Mouse (Mus musculus): ENCODE data around the gene Plekhb2. TPM values are rescaled to one million over a fixed set of nuclear protein-coding genes. Genes with fewer than 3 reads are reported as not detected.

Gene Plekhb2
- total and polyA plus RNA-seq, 2 experiments from 2014 or later, result 85.1 to 97.3 TPM

DNA sequence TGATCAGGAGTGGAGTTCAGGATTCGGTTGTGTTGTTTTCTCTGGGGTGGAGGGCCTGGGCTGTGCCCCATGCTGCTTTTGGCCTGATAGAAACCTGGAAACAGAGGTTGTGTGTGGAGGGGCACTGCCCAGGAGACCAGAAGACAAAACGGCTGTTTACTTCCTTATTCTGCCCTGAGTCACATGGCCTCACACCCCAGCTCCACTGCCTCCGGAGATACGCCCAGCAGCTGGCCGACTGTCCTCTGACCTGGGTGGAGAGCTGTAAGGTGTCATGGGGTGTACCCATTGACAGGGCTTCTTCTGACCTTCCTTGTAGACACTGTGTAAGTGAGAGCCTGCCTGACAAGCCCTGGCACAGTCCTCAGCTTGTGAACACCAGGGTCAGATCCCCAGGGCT, 8.9 kb downstream of the Plekhb2 start:
- H3K27ac ChIP-seq (ENCODE audit: low read depth, low read length), result no peak overlapping the region
- DNase-seq (ENCODE audit: low spot score) (no peak), ATAC-seq (ENCODE audit: low FRiP score) (no peak)
- no peaks in the 10 kb centered on the region for H3K9me3 ChIP-seq (ENCODE audit: low read length)
- no peak overlapping the region for H3K9ac ChIP-seq (replicated peaks; ENCODE audit: low read length, poor library complexity, severe bottlenecking)
- WGBS, result 79% methylated on average over 5 of the region's 5 CpGs
- peaks cover 23% of the 10 kb centered on the region for H3K36me3 ChIP-seq (ENCODE audit: insufficient read depth, low read length)
- no peak overlapping the region for H3K4me3 ChIP-seq (ENCODE audit: low read depth, low read length)
- no peak for TF ChIP-seq CTCF (IDR thresholded peaks at IDR 0.05)
- H3K4me1 ChIP-seq (ENCODE audit: insufficient read depth, low read length), result no peaks in the 10 kb centered on the region
- no peak overlapping the region for H3K4me2 ChIP-seq (ENCODE audit: low read depth, low read length, poor library complexity, severe bottlenecking)
- H3K27me3 ChIP-seq (ENCODE audit: insufficient read depth, low read length), result no peaks in the 10 kb centered on the region

DNA sequence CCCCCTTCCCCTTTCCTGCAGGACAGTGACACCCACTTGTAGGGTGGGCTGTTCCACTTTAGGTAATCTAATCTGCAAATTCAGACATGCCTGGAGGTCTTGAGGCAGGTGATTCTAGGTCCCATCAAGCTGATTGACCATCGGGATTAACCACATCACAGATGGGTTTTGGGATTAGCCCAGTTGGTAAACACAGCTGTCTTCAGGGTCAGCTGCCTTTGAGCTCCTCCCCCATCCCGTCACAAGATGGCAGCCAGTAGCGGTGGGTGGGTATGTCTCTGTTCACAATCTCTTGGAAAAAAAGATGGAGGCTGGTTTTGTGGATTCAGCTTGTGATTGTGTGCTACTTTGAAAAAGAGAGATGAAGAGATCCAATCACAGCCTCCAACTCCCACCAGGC, 10.0 kb downstream of the Plekhb2 start:
- Histone ChIP-seq H3K27me3 (ENCODE audit: insufficient read depth, low read length) (no peaks in the 10 kb centered on the region), H3K36me3 (ENCODE audit: insufficient read depth, low read length) (peaks cover 34% of the 10 kb centered on the region), H3K9ac (replicated peaks; ENCODE audit: low read length, poor library complexity, severe bottlenecking) (no peak overlapping the region), H3K4me1 (ENCODE audit: insufficient read depth, low read length) (no peaks in the 10 kb centered on the region), H3K27ac (ENCODE audit: low read depth, low read length) (no peak overlapping the region), H3K4me3 (ENCODE audit: low read depth, low read length) (no peak overlapping the region), H3K9me3 (ENCODE audit: low read length) (no peaks in the 10 kb centered on the region), H3K4me2 (ENCODE audit: low read depth, low read length, poor library complexity, severe bottlenecking) (no peak overlapping the region)
- ATAC-seq (ENCODE audit: low FRiP score) (no peak), DNase-seq (ENCODE audit: low spot score) (no peak)
- TF ChIP-seq CTCF (IDR thresholded peaks at IDR 0.05), result no peak
- WGBS, result 79% methylated on average over 3 of the region's 3 CpGs

DNA sequence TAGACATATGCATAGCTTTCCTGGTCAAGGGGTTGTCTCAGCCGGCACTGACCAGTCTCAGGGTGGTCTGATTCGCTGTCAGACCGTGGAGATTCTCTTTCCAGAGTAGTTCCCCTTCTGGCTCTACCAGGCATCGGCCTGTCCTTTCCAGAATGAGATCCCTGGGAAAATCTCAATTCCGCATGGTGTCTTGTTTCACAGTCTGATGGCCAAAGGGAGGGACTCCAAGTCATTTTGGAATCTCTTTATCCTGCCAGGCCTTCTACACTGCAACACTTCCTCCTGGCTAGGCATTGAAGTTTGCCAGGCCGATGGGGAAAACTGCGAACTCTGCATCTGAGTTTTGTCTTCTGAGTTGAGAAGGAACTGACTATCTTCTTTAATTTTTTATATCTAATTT, 10.4 kb downstream of the Plekhb2 start:
- Histone ChIP-seq H3K36me3 (ENCODE audit: insufficient read depth, low read length) (peaks cover 37% of the 10 kb centered on the region), H3K9me3 (ENCODE audit: low read length) (no peaks in the 10 kb centered on the region), H3K4me3 (ENCODE audit: low read depth, low read length) (no peak overlapping the region), H3K4me2 (ENCODE audit: low read depth, low read length, poor library complexity, severe bottlenecking) (no peak overlapping the region), H3K4me1 (ENCODE audit: insufficient read depth, low read length) (no peaks in the 10 kb centered on the region), H3K27ac (ENCODE audit: low read depth, low read length) (no peak overlapping the region), H3K9ac (replicated peaks; ENCODE audit: low read length, poor library complexity, severe bottlenecking) (no peak overlapping the region), H3K27me3 (ENCODE audit: insufficient read depth, low read length) (no peaks in the 10 kb centered on the region)
- 89% methylated on average over 7 of the region's 7 CpGs for WGBS
- DNase-seq (ENCODE audit: low spot score) (no peak), ATAC-seq (ENCODE audit: low FRiP score) (no peak)
- no peak for TF ChIP-seq CTCF (IDR thresholded peaks at IDR 0.05)

DNA sequence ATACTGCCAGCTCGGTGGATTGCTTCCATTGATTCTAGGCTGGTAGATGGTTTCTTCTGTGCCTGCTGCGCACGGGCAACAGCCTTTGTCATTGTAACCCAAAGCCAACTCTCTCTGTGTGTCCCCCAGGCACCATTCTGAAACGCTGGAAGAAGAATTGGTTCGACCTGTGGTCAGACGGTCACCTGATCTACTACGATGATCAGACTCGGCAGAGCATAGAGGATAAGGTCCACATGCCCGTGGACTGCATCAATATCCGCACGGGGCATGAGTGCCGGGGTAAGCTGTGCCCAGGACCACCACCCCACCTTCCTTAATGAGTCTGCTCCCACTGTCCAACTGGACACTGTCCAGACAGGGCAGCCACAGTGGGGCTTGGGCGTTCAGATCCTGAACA, 13.1 kb downstream of the Plekhb2 start:
- Histone ChIP-seq H3K27ac (ENCODE audit: low read depth, low read length) (no peak overlapping the region), H3K36me3 (ENCODE audit: insufficient read depth, low read length) (peaks cover 45% of the 10 kb centered on the region), H3K4me2 (ENCODE audit: low read depth, low read length, poor library complexity, severe bottlenecking) (no peak overlapping the region), H3K27me3 (ENCODE audit: insufficient read depth, low read length) (no peaks in the 10 kb centered on the region), H3K9ac (replicated peaks; ENCODE audit: low read length, poor library complexity, severe bottlenecking) (no peak overlapping the region), H3K4me3 (ENCODE audit: low read depth, low read length) (no peak overlapping the region), H3K9me3 (ENCODE audit: low read length) (no peaks in the 10 kb centered on the region), H3K4me1 (ENCODE audit: insufficient read depth, low read length) (no peaks in the 10 kb centered on the region)
- no peak for DNase-seq (ENCODE audit: low spot score)
- WGBS, result 95% methylated on average over 13 of the region's 13 CpGs
- no peak for ATAC-seq (ENCODE audit: low FRiP score)
- TF ChIP-seq CTCF (IDR thresholded peaks at IDR 0.05), result no peak

DNA sequence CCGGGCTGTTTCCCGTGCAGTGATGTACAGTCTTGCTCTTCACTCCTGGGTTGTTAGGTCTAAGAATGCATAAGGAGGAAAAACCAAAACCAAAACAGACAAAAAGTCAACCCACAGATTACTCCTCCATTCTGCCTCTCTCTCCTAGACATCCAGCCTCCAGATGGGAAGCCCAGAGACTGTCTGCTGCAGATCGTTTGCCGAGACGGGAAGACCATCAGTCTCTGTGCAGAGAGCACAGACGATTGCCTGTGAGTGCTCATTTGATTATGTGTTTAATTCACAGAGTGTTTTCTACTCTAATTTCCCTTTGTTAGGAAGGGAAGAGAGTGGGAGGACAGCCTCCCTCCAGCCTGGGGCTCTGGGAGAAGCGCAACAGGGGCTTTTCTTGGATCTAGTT, 13.5 kb downstream of the Plekhb2 start:
- Histone ChIP-seq H3K9me3 (ENCODE audit: low read length) (no peaks in the 10 kb centered on the region), H3K4me2 (ENCODE audit: low read depth, low read length, poor library complexity, severe bottlenecking) (no peak overlapping the region), H3K4me3 (ENCODE audit: low read depth, low read length) (no peak overlapping the region), H3K9ac (replicated peaks; ENCODE audit: low read length, poor library complexity, severe bottlenecking) (no peak overlapping the region), H3K27me3 (ENCODE audit: insufficient read depth, low read length) (no peaks in the 10 kb centered on the region), H3K4me1 (ENCODE audit: insufficient read depth, low read length) (no peaks in the 10 kb centered on the region), H3K36me3 (ENCODE audit: insufficient read depth, low read length) (peaks cover 49% of the 10 kb centered on the region), H3K27ac (ENCODE audit: low read depth, low read length) (no peak overlapping the region)
- no peak for TF ChIP-seq CTCF (IDR thresholded peaks at IDR 0.05)
- 86% methylated on average over 7 of the region's 7 CpGs for WGBS
- ATAC-seq (ENCODE audit: low FRiP score) (no peak), DNase-seq (ENCODE audit: low spot score) (no peak)

DNA sequence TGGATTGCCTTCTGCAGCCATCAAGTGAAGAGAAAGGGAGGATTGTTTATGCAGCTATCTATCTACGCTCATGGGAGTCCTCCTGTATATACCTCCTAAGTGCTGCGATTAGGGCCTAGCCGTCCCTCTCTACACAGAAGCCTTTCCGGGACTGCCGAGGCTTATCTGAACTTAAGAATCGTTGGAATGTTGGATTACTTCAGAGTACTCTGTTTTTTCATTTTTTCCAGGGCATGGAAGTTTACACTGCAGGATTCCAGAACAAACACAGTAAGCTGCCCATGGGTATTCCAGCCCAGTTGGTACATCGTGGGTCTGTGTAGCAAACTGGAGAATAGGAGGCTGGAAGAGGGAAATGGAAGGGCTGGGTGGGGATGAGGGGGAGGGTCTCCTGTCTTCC, 14.5 kb downstream of the Plekhb2 start:
- no peaks in the 10 kb centered on the region for H3K4me1 ChIP-seq (ENCODE audit: insufficient read depth, low read length)
- H3K9me3 ChIP-seq (ENCODE audit: low read length), result no peaks in the 10 kb centered on the region
- WGBS, result 81% methylated on average over 7 of the region's 7 CpGs
- no peak for TF ChIP-seq CTCF (IDR thresholded peaks at IDR 0.05)
- no peak for ATAC-seq (ENCODE audit: low FRiP score)
- no peak for DNase-seq (ENCODE audit: low spot score)
- no peak overlapping the region for H3K9ac ChIP-seq (replicated peaks; ENCODE audit: low read length, poor library complexity, severe bottlenecking)
- no peak overlapping the region for H3K27ac ChIP-seq (ENCODE audit: low read depth, low read length)
- H3K27me3 ChIP-seq (ENCODE audit: insufficient read depth, low read length), result no peaks in the 10 kb centered on the region
- no peak overlapping the region for H3K4me3 ChIP-seq (ENCODE audit: low read depth, low read length)
- H3K4me2 ChIP-seq (ENCODE audit: low read depth, low read length, poor library complexity, severe bottlenecking), result no peak overlapping the region
- H3K36me3 ChIP-seq (ENCODE audit: insufficient read depth, low read length), result peaks cover 55% of the 10 kb centered on the region
